Mouse (Mus musculus) gonadal fat pad, adult 2 months (tissue): ENCODE measurements around the gene 9330161L09Rik. TPM values are rescaled to one million over a fixed set of nuclear protein-coding genes. Genes with fewer than 3 reads are reported as not detected.
"Not testable (repeated sequence)": the region's sequence is repeated elsewhere in the genome, so short reads cannot be mapped to it uniquely, and the experiment has no call there.

Source experiments
- DNase-seq: peaks from one replicate; pipeline ENCODE4 v3.0.0-alpha.2; 2012; ENCODE audit warnings: low read depth
- polyA plus RNA-seq: library from polyadenylated mRNA; depleted of rRNA; stranded (reverse); fragments of >200 nt; gene quantifications from 2 replicates; pipeline ENCODE4 v1.2.3, GENCODE M21; 2012; rRNA removed

The 9330161L09Rik gene
- polyA plus RNA-seq = 0.80 and 1.2 TPM in 2 replicates

DNA sequence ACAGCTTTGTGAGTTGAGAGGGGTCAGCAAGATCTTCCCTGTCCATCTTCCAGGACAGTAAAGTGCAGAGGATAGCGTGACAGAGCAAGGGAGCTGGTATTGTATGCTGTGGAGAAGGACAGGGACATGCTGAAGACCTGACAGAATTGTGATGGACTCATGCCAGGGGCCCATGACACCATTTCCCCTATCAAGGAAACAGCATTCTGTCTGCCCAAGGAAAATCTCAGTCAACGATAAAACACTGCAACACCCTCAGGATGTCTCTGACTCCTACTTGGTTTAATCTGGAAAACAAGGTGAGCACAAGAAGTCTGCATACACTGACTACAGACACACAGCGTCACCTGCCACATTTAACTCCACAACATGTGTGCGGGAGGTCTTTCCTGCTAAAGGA is at the start of gene 9330161L09Rik:
9330161L09Rik (minus strand) TSS at position 101 of the 400 bp plus-strand sequence.
- DNase-seq = no peak

- no peak for DNase-seq
Observed at GRCm38 (mm10) chr12:103457140-103457539, 49.5 kb upstream of the 9330161L09Rik start, which contains the start of gene Ifi27l2b. Gene Ifi27l2b, minus strand, starts transcription at chr12:103457223.

- DNase-seq = not testable (repeated sequence)
Observed at GRCm38 (mm10) chr12:103456727-103457126, 49.1 kb upstream of the 9330161L09Rik start.

DNA sequence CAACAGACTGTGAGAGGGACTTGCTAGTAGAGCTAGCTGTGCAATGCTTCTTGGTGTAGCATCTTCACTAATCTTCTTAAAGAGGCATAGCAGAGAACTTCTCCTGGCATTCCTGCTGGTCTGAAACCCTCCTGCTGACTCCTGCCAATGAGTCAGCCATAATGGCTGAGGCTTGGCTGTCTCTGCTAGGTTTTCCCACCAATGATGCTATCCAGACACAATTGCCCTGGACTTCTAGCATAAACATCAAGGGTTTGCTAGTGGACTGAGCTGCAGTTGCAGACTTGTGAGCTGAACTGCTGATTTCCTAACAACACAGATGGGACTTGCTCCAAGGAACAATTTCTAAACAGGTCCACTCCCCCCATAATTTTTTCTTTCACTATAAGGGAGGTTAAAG is 45.7 kb upstream of the 9330161L09Rik start:
- DNase-seq = no peak

DNA sequence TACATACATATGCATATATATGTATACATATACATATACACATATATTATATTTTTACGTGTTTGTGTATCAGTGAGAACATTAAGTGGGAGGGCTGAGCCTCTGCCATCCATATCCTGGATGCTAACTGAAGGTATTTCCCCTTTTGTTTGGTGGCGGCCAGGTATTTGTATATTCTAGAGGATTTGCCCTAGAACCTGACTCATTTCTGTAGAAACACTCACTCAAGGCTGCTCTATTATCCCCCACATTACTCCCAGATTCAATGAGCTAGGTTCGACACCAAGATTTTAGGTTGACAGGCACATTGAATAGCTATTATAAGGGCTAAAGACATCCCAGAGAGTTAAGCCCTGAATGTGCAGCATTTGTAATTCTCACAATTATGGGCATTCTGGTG is 37.4 kb upstream of the 9330161L09Rik start:
- DNase-seq = no peak

- not testable (repeated sequence) for DNase-seq
Observed at GRCm38 (mm10) chr12:103444261-103444660, 36.6 kb upstream of the 9330161L09Rik start.

GRCm38 (mm10) chr12:103443524-103443923 is 35.9 kb upstream of the 9330161L09Rik start, which contains the start of gene Ifi27l2a:
Gene Ifi27l2a, minus strand, starts transcription at chr12:103443680.
- no peak for DNase-seq

DNA sequence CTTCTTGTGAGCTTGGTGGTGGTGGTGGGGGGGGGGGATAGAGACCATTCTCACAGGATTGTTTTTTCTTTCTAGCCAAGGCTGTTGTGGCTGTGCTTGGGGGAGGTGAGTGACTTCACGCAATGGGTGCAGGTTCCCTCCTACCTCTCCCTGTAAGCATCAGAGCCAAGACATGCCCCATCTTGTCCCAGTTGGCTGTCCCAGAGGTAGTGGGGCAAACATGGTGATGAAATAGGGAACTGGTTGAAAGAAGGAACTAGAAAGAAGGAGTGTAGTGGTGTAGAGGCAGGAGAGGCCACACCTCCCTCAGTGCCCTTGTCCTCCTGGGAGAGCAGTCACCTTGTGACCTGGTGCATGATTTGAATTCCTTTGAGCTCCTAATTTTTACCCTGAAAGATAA is 30.0 kb upstream of the 9330161L09Rik start:
- DNase-seq = peak; percentile 86

GRCm38 (mm10) chr12:103434861-103435260 is 27.2 kb upstream of the 9330161L09Rik start:
- DNase-seq = no peak

- DNase-seq = no peak
Observed at GRCm38 (mm10) chr12:103433986-103434731, 26.5 kb upstream of the 9330161L09Rik start, which contains the start of gene Ifi27. Gene Ifi27, plus strand, starts transcription at chr12:103434211.

DNA sequence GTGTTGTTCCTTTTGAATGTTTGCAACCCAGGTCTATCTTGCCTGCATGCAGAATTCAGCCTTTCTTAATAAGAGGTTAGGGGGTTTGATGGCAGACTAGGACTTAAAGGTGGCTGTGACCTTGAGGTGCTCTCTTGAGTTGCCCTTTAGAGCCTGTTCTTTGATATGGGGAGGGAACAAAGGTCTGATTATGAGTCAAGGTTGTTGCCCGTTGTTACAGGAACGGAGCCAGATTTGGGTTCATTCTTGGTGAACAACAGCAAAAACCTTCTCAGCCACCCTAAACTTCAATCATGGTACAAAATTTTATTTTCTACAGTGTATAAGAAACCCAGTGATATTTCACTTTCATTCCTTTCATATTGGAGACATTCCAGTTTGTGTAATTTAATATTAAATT is 25.8 kb upstream of the 9330161L09Rik start:
- DNase-seq = no peak

GRCm38 (mm10) chr12:103426710-103427109 is 19.1 kb upstream of the 9330161L09Rik start:
- no peak for DNase-seq

- peak; percentile 75 for DNase-seq
Observed at GRCm38 (mm10) chr12:103425729-103426470, 18.3 kb upstream of the 9330161L09Rik start, which contains the start of gene Ddx24. Gene Ddx24, minus strand, starts transcription at chr12:103425830.

DNA sequence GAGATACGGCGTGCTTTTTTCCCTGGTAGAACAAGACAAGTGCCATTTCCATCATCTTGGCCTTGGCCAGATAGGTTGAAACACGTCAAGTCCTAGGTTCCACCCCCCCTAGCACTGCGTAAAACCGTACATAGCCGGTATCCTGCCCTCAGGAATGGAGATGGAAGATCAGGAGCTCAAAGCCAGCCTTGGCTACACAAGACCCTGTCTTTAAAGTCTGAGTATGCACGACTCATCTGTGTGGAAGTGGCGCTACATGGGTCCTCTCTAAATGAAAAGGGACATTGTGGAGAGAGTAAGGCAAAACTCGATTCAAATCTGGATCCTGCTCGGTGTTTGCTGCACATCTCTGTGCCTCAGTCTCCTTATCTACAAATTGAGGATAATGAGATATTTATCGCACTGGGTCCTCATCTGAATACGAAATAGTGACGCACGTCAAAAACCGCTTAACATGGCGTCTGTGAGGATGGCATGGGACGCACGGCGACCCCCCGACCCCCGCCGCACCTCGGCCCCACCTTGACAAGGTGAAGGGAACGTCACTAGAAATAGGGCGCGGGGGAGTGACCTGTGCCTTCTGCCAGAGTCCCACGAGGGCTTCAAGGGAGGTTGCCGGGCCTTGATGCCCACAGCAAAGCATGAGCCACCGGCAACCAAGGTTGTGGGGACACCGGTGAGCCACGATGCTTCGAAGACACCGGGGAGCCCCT is 17.6 kb upstream of the 9330161L09Rik start:
- no peak for DNase-seq

- no peak for DNase-seq
Observed at GRCm38 (mm10) chr12:103408144-103408543, 524 bp upstream of the 9330161L09Rik start.

- DNase-seq = no peak
Observed at GRCm38 (mm10) chr12:103404131-103404530, 3.5 kb downstream of the 9330161L09Rik start.

DNA sequence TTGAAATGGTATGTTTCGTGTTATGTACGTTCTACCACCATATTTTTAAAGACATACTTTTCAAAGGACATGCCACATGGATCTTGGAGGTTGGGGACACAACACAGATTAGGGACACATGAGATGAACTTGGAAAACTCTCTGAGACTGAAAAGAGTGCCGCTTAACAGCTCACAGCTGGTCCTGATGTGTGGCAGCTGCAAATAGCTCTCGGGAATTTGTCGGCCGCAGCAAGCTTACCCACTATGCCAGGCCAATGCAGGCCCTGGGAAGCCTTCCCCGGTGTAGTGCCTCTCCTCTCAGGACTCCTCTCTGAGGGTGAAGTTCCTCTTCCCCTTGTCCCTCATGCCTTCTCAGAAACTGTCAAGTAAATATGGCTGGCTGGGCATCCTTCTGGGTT is 10.9 kb downstream of the 9330161L09Rik start:
- no peak for DNase-seq

GRCm38 (mm10) chr12:103395486-103396275 is 11.9 kb downstream of the 9330161L09Rik start:
- DNase-seq = no peak

DNA sequence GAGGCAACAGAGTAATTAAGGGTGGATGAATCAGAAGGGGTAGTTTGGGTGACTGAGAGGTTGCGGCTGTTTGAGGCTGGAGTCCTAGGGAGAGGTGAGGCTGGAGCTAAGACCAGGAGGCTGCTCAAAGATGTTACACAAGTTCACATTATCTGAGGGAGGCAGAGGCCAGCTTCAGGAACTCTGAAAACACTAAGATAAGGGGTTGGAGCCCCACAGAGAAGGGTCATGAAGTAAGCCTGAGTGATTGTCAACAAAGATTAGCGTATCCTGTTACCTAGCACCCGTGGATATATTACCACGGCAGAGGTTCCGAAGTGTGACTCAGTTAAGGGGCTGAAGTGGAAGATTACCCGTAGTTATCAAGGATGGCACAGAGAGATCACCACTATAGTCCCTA is 14.1 kb downstream of the 9330161L09Rik start:
- DNase-seq = no peak

DNA sequence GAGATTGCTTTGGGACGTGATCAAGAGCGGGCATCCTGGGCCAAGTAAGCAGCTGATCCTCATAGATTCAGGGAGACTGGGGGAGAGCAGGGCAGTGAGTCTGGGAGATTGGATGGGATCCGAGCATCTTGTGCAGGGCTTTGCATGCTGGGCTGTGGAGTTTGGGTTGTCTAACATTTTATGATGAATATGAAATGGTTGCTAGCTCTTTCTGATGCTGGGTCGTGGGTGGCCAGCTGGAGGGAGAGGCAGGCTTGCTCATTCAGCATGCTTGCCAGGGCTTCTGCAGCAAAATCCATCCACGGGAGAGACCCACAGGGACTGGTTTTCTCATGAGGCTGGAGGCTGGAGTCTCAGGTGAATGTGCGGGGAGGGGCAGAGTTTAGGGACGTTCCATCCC is 16.5 kb downstream of the 9330161L09Rik start:
- no peak for DNase-seq

GRCm38 (mm10) chr12:103389982-103390381 is 17.6 kb downstream of the 9330161L09Rik start:
- DNase-seq = no peak
